Mouse (Mus musculus) left cerebral cortex, postnatal 4 days (tissue): ENCODE results near the gene Rassf2. TPM values are rescaled to one million over a fixed set of nuclear protein-coding genes. Genes with fewer than 3 reads are reported as not detected.

Experiments used
- DNase-seq: peaks from one replicate; pipeline ENCODE4 v3.0.0-alpha.2; 2022
- intact Hi-C: fragments of 180-260 bp; cut with DNase I; formaldehyde crosslinking; loops from one replicate; pipeline ENCODE4 v1.15.1; 2025
- total RNA-seq, 2 experiments: library from RNA; stranded (reverse); gene quantifications; 2 replicates each; pipeline ENCODE4 v1.2.3; 2021

Gene Rassf2
- total RNA-seq, 2 experiments from 2014 or later, result 48.7 to 52.5 TPM

- no peak for DNase-seq
- intact Hi-C loops, result no loop called here
These were observed 5.4 kb upstream of the Rassf2 start for GRCm38 (mm10) chr2:132035470-132035835.

- intact Hi-C loops, result no loop called here
- no peak for DNase-seq
These were observed 4.8 kb upstream of the Rassf2 start for GRCm38 (mm10) chr2:132034590-132035469.

- intact Hi-C loops, result no loop called here
- DNase-seq, result no peak
These were observed 1.5 kb upstream of the Rassf2 start for GRCm38 (mm10) chr2:132031364-132032095.

- intact Hi-C loops, result no loop called here
- peak; percentile 50 for DNase-seq
These were observed 633 bp upstream of the Rassf2 start for GRCm38 (mm10) chr2:132030418-132031363.

- DNase-seq, result no peak
- intact Hi-C loops, result no loop called here
These were observed 1.0 kb downstream of the Rassf2 start for GRCm38 (mm10) chr2:132028894-132029605.

GRCm38 (mm10) chr2:132028107-132028506, 2.0 kb downstream of the Rassf2 start:
- intact Hi-C loops, result no loop called here

GRCm38 (mm10) chr2:132027366-132027765, 2.7 kb downstream of the Rassf2 start:
- no peak for DNase-seq
- intact Hi-C loops, result no loop called here

More at GRCm38 (mm10) chr2:132028107-132028506, 2.0 kb downstream of the Rassf2 start:
- no peak for DNase-seq

GRCm38 (mm10) chr2:132024028-132024427, 6.0 kb downstream of the Rassf2 start:
- intact Hi-C loops, result no loop called here
- no peak for DNase-seq

GRCm38 (mm10) chr2:132022621-132023020, 7.4 kb downstream of the Rassf2 start:
- DNase-seq, result no peak
- intact Hi-C loops, result no loop called here

GRCm38 (mm10) chr2:132021616-132022015, 8.4 kb downstream of the Rassf2 start:
- intact Hi-C loops, result no loop called here
- DNase-seq, result no peak

- intact Hi-C loops, result no loop called here
- no peak for DNase-seq
These were observed 9.0 kb downstream of the Rassf2 start for GRCm38 (mm10) chr2:132020991-132021541.

- intact Hi-C loops, result no loop called here
- DNase-seq, result no peak
These were observed 9.6 kb downstream of the Rassf2 start for GRCm38 (mm10) chr2:132020420-132020819.

GRCm38 (mm10) chr2:132019372-132019811, 10.7 kb downstream of the Rassf2 start:
- intact Hi-C loops, result no loop called here
- no peak for DNase-seq

GRCm38 (mm10) chr2:132018156-132018555, 11.9 kb downstream of the Rassf2 start:
- no peak for DNase-seq
- intact Hi-C loops, result no loop called here

GRCm38 (mm10) chr2:132017611-132018010, 12.4 kb downstream of the Rassf2 start:
- no peak for DNase-seq
- intact Hi-C loops, result no loop called here

- no peak for DNase-seq
- intact Hi-C loops, result no loop called here
These were observed 14.0 kb downstream of the Rassf2 start for GRCm38 (mm10) chr2:132016034-132016433.

- intact Hi-C loops, result no loop called here
- DNase-seq, result no peak
These were observed 16.9 kb downstream of the Rassf2 start for GRCm38 (mm10) chr2:132013152-132013551.

- DNase-seq, result no peak
- intact Hi-C loops, result no loop called here
These were observed 19.3 kb downstream of the Rassf2 start for GRCm38 (mm10) chr2:132010781-132011180.

GRCm38 (mm10) chr2:132008186-132008585, 21.9 kb downstream of the Rassf2 start:
- DNase-seq, result no peak
- intact Hi-C loops, result no loop called here

- no peak for DNase-seq
- intact Hi-C loops, result no loop called here
These were observed 22.6 kb downstream of the Rassf2 start for GRCm38 (mm10) chr2:132007475-132007819.
